Mouse (Mus musculus) G1E (cell line): Measurements from ENCODE around the gene Btbd9. TPM values are rescaled to one million over a fixed set of nuclear protein-coding genes. Genes with fewer than 3 reads are reported as not detected.

ENCODE experiments used
- ATAC-seq: 2 replicates; pipeline ENCODE4 v1.8.0; 2016; ENCODE audit warnings: mild to moderate bottlenecking; ENCODE audit not compliant: insufficient number of reproducible peaks, poor library complexity, low FRiP score, severe bottlenecking; ENCODE audit errors: extremely low read depth
- DNase-seq: peaks from one replicate; pipeline ENCODE4 v3.0.0; 2012; ENCODE audit warnings: low spot score
- H3K27me3 ChIP-seq: 2 replicates; pipeline ENCODE4 v1.6.1; 2012; ENCODE audit warnings: mild to moderate bottlenecking, low read length, inconsistent platforms; ENCODE audit not compliant: insufficient read depth
- H3K36me3 ChIP-seq: replicated peaks from 2 replicates; pipeline ENCODE3; 2012; ENCODE audit warnings: mild to moderate bottlenecking, inconsistent platforms
- H3K4me1 ChIP-seq: 2 replicates; pipeline ENCODE4 v1.6.1; 2012; ENCODE audit warnings: low read depth, low read length, inconsistent platforms, mixed read lengths; ENCODE audit not compliant: insufficient read depth
- H3K4me3 ChIP-seq: 2 replicates; pipeline ENCODE4 v1.5.1; 2012; ENCODE audit warnings: low read depth, mild to moderate bottlenecking, inconsistent platforms, low read length, moderate library complexity, mixed read lengths
- H3K9me3 ChIP-seq: replicated peaks from 2 replicates; pipeline ENCODE4 v1.6.1; 2012; ENCODE audit warnings: inconsistent platforms
- CTCF ChIP-seq: IDR thresholded peaks from 2 replicates; pipeline ENCODE4 v1.5.1; 2012; ENCODE audit warnings: low read depth, low read length, inconsistent platforms, mixed read lengths
- GATA1 ChIP-seq: IDR thresholded peaks from 2 replicates; pipeline ENCODE4 v1.6.1; 2012; ENCODE audit warnings: borderline replicate concordance, low read length, inconsistent platforms, mixed read lengths
- GATA2 ChIP-seq: IDR thresholded peaks from 2 replicates; pipeline ENCODE4 v1.6.1; 2012; ENCODE audit warnings: low read depth, low read length, inconsistent platforms, borderline replicate concordance
- POLR2AphosphoS5 ChIP-seq: IDR thresholded peaks from 2 replicates; pipeline ENCODE4 v1.6.1; 2012; ENCODE audit warnings: low read depth, low read length, inconsistent platforms; ENCODE audit not compliant: insufficient replicate concordance
- TAL1 ChIP-seq: conservative IDR thresholded peaks from 2 replicates; pipeline ENCODE4 v1.6.1; 2012; ENCODE audit warnings: low read depth, low read length, inconsistent platforms, mixed read lengths
- polyA plus RNA-seq: library from polyadenylated mRNA; stranded (reverse); fragments of >175 nt; gene quantifications from 2 replicates; pipeline ENCODE4 v1.2.3, GENCODE M21; 2012
- total RNA-seq, 2 experiments: library from RNA; stranded (forward) in 1 of 2; stranded (reverse) in 1 of 2; fragments of 200-1000 nt in 1 of 2; fragments of >200 nt in 1 of 2; fragmentation: Nextera tagmentation in 1 of 2; gene quantifications; 2 replicates each; pipeline ENCODE4 v1.2.3; 2014 to 2017

The Btbd9 gene
- total and polyA plus RNA-seq, 3 experiments, result 33.6 to 68.4 (median 57.5) TPM

GRCm38 (mm10) chr17:30448562-30448961, 127.7 kb downstream of the Btbd9 start:
- no peak for TF ChIP-seq POLR2AphosphoS5
- TF ChIP-seq CTCF, result no peak
- TF ChIP-seq TAL1, result no peak
- no peak for TF ChIP-seq GATA2
- no peak for TF ChIP-seq GATA1
- no peak overlapping the region for H3K4me3 ChIP-seq
- H3K9me3 ChIP-seq, result no peaks in the 10 kb centered on the region
- DNase-seq (no peak), ATAC-seq (no peak)
- no peaks in the 10 kb centered on the region for H3K27me3 ChIP-seq
- H3K4me1 ChIP-seq, result peaks cover 2% of the 10 kb centered on the region; the same call in 1 of the 2 replicates
- H3K36me3 ChIP-seq, result peaks cover 19% of the 10 kb centered on the region

DNA sequence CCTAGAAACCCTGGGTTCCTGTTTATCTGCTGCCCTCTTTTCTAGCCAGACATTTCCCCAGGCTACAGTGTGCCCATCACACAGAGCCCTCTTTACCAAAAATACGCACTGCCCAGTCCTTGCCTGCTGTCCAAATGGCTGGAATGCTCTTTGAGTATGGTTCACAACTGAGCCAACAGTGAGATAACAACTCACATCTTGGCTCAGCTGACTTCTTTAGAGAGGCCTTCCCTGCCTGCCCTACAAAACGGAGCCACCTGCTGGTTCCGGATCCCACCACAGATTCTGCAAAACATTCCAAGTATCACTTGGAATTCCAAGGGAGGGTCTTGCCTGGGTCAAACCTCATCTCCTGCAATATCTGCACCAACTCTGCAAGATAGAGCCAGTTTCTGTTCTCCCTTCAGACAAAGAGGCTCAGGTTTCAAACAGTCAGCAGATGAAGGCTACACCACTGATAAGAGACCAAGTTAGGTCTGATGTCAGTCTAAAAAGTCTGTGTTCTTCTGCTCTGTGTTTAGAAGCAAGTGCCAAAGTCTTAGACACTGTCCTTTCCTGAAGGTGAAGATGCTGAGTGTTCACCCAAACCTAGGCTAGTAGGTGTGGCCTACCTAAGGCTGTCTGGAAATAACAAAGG, 130.4 kb downstream of the Btbd9 start:
- no peak for TF ChIP-seq POLR2AphosphoS5
- no peak for TF ChIP-seq CTCF
- no peak for TF ChIP-seq GATA2
- TF ChIP-seq GATA1, result no peak
- TF ChIP-seq TAL1, result no peak
- ATAC-seq, result no peak
- Histone ChIP-seq H3K27me3 (no peaks in the 10 kb centered on the region), H3K4me1 (peaks cover 2% of the 10 kb centered on the region; the same call in 1 of the 2 replicates), H3K9me3 (no peaks in the 10 kb centered on the region), H3K4me3 (no peak overlapping the region), H3K36me3 (peaks cover 24% of the 10 kb centered on the region)
- no peak for DNase-seq

DNA sequence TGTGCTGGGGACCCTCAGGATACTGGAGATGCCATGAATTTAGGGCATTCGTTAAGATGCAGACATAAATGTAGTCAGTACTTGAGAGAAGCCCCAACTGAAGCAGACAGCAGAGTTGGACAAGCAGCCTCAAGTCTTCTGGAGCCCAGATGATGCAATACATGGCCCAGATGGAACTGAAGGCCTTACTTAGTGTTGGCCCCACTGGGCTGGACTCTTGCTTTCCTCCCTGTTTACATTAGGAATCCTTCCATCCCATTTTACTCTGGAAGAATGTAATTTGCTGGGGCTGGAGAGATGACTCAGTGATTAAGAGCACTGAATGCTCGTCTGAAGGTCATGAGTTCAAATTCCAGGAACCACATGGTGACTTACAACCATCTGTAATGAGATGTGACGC, 136.6 kb downstream of the Btbd9 start:
- Histone ChIP-seq H3K4me3 (no peak overlapping the region), H3K4me1 (no peaks in the 10 kb centered on the region), H3K27me3 (no peaks in the 10 kb centered on the region), H3K36me3 (peaks cover 43% of the 10 kb centered on the region), H3K9me3 (no peaks in the 10 kb centered on the region)
- TF ChIP-seq CTCF, result no peak
- TF ChIP-seq TAL1, result no peak
- TF ChIP-seq POLR2AphosphoS5, result no peak
- no peak for TF ChIP-seq GATA1
- no peak for TF ChIP-seq GATA2
- DNase-seq (no peak), ATAC-seq (no peak)

- DNase-seq (no peak), ATAC-seq (no peak)
- Histone ChIP-seq H3K4me3 (no peak overlapping the region), H3K4me1 (no peaks in the 10 kb centered on the region), H3K9me3 (no peaks in the 10 kb centered on the region), H3K36me3 (peaks cover 36% of the 10 kb centered on the region), H3K27me3 (no peaks in the 10 kb centered on the region)
- no peak for TF ChIP-seq TAL1
- no peak for TF ChIP-seq POLR2AphosphoS5
- TF ChIP-seq CTCF, result no peak
- TF ChIP-seq GATA1, result no peak
- no peak for TF ChIP-seq GATA2
Measured at GRCm38 (mm10) chr17:30438786-30439185, 137.5 kb downstream of the Btbd9 start.

DNA sequence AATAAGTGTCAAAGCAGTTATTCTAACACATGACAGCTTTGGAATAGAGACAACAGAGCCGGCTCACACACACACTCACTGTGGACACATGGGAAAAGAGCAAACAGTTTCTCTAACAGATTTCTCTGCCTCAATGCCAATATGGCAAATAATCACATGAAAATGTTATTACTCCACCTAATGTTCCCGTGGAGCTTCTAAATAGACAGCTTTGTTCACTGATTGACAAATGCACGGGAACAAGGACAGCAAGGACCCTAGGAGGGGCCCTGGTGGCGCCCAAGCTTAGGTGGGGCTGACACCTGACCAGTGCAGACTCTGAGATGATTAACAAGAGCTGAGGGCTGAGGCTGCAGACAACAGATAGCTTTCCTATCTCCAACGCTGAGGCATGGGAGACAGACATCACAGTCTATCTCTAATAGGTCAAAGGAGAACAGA, 140.2 kb downstream of the Btbd9 start:
- Histone ChIP-seq H3K4me1 (no peaks in the 10 kb centered on the region), H3K4me3 (no peak overlapping the region), H3K36me3 (peaks cover 28% of the 10 kb centered on the region), H3K27me3 (no peaks in the 10 kb centered on the region), H3K9me3 (no peaks in the 10 kb centered on the region)
- no peak for ATAC-seq
- TF ChIP-seq CTCF (no peak), POLR2AphosphoS5 (no peak), GATA2 (no peak), TAL1 (no peak), GATA1 (no peak)
- no peak for DNase-seq

DNA sequence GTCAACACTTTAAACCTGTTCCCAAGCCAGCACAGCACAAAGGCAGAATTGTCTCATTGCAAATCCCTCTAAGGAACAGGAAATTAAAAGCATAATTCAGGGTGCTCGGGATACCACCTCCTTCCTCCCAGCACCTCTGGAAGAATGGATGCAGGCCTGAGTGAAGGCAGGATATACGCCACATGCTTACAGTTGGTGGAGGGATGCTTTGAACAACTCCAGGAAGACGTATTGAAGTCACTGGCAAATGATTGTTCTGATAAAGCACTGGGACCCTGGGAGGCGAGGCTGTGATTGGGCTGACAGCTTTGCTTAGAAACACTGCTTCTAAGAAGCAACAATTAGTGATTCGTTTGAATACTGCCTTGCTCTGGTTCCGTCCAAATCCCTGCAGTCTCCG, 140.8 kb downstream of the Btbd9 start:
- Histone ChIP-seq H3K4me1 (no peaks in the 10 kb centered on the region), H3K4me3 (no peak overlapping the region), H3K9me3 (no peaks in the 10 kb centered on the region)

GRCm38 (mm10) chr17:30432094-30432493, 144.2 kb downstream of the Btbd9 start:
- H3K4me1 ChIP-seq, result no peaks in the 10 kb centered on the region
- H3K4me3 ChIP-seq, result no peak overlapping the region
- TF ChIP-seq CTCF (no peak), POLR2AphosphoS5 (no peak), GATA1 (no peak), GATA2 (no peak), TAL1 (no peak)
- no peaks in the 10 kb centered on the region for H3K27me3 ChIP-seq
- ATAC-seq (no peak), DNase-seq (no peak)
- peaks cover 16% of the 10 kb centered on the region for H3K36me3 ChIP-seq
- H3K9me3 ChIP-seq, result no peaks in the 10 kb centered on the region

More for the DNA sequence above, 140.8 kb downstream of the Btbd9 start:
- Histone ChIP-seq H3K36me3 (peaks cover 29% of the 10 kb centered on the region), H3K27me3 (no peaks in the 10 kb centered on the region)
- DNase-seq, result no peak
- no peak for TF ChIP-seq TAL1
- TF ChIP-seq POLR2AphosphoS5, result no peak
- TF ChIP-seq GATA1, result no peak
- no peak for TF ChIP-seq CTCF
- no peak for TF ChIP-seq GATA2
- ATAC-seq, result no peak
